Comparison of ENCODE assay signal across 23 mouse cellular contexts in the genomic region with DNA sequence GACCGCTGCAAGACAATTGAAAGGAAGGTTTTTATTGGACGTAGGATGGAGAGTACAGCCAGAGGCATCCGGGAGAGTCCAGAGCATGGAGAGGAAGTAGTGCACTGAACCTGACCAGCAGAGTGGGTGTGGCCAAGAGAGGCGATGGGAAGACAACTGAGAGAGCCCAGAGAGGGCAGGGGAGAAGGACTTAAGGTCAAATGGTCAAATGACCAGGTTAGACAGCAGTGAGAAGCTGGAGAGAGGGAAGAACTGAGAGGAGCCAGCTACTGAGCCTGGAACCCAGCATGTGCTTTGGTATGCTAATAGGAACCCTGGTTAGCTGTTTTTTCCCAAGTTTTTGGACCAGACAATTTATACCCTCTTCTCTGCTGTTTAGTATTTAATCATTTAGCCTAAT. TPM values are rescaled to one million over a fixed set of nuclear protein-coding genes. Genes with fewer than 3 reads are reported as not detected.
A peak's percentile ranks its signal among the peaks of the same experiment; 100 is the strongest.
DNase-seq lines count a peak whose midpoint lies in the region; ATAC-seq lines count a peak whose summit lies in the region.
"Had no signal": no experiment of that assay in that cellular context is flagged by ENCODE, and none has a peak within 500 bp of the region (broad histone marks: within the 10 kb centered on the region; RNA-seq: fewer than 3 reads in every experiment).

No protein-coding gene starts in this region.

- peak; percentile 94 for ATAC-seq in megakaryocyte, adult 5-6 weeks (ENCODE audit: poor library complexity, severe bottlenecking)
- ATAC-seq: forebrain, postnatal 0 days; hindbrain, postnatal 0 days; intestine, embryonic 16.5 days; Patski had no signal

- DNase-seq in kidney, postnatal 36 days: peak; percentile 42 to 49
- DNase-seq in kidney, postnatal 4 days: no peak
- DNase-seq in A20 (ENCODE audit: low read depth, low spot score): peak; percentile 72
- peak; percentile 53 for DNase-seq in R1 (ENCODE audit: low read depth, low spot score)
- no peak for DNase-seq in urinary bladder, postnatal 36 days (ENCODE audit: low spot score in 2 of 2)
- DNase-seq in spleen, postnatal 14 days (ENCODE audit: low spot score in 2 of 2): no peak
- DNase-seq in heart, adult 9 months (ENCODE audit: low spot score in 2 of 2): no peak
- DNase-seq: adrenal gland, postnatal 25 days; cerebellum, adult 18-20 months; cerebellum, postnatal 10 days; forebrain, postnatal 0 days; heart, postnatal 36 days; lung, adult 2 months; lung, postnatal 14 days; midbrain, embryonic 14.5 days; right cerebral cortex, adult 18-20 months; spleen, adult 18-20 months; thymus, adult 2 months; thymus, postnatal 36 days had no signal

RNA-seq across cellular contexts. Expression of a gene that starts 40.7 kb away (rescaled TPM):
- total RNA-seq in megakaryocyte, adult 5-6 weeks (2015): 4.6 and 5.1 TPM in 2 replicates
- 6.1 and 6.3 TPM in 2 replicates for total RNA-seq in megakaryocyte, adult 5-6 weeks (2017)

Comparison
In these comparisons a context has a peak if more than half of its experiments do, and no peak if none do; other contexts are left out.
1. DNase-seq: peak in kidney, postnatal 36 days (2 of 2), A20 (single experiment) and R1 (single experiment); none in kidney, postnatal 4 days (0 of 2), urinary bladder, postnatal 36 days (0 of 2), spleen, postnatal 14 days (0 of 2) and heart, adult 9 months (0 of 2).